Mouse (Mus musculus): ENCODE data around the gene Cklf. TPM values are rescaled to one million over a fixed set of nuclear protein-coding genes. Genes with fewer than 3 reads are reported as not detected.
"Not testable (repeated sequence)": the region's sequence is repeated elsewhere in the genome, so short reads cannot be mapped to it uniquely, and the experiment has no call there.

The Cklf gene
- polyA plus RNA-seq, 1 experiment, result 26.7 TPM

DNA sequence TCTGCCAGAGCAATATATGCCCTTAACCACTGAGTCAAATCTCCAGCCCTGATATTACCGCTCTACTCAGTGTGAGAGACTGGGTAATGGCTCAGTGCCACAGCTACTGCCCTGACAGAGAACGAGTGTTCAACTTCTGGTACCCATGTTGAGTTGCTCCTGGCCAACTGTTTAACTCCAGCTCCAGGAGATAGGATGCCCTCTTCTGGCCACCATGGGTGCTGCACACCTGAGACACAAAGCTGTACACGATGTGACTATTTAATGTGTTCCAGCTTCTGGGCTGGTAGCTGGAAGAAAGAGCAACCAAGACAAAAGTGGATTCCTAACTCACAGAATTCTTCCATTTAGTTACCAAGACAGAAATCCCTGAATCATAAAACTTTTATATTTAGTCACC, 2.4 kb downstream of the Cklf start:
- no peak for TF ChIP-seq POLR2A (IDR thresholded peaks at IDR 0.05; ENCODE audit: low read depth, low read length)
- TF ChIP-seq CTCF (IDR thresholded peaks at IDR 0.05; ENCODE audit: borderline replicate concordance, insufficient read depth, low read length), result no peak
- Histone ChIP-seq H3K4me3 (ENCODE audit: insufficient read depth, low read length) (no peak overlapping the region), H3K4me1 (ENCODE audit: control insufficient read depth, insufficient read depth, low read length) (no peaks in the 10 kb centered on the region), H3K27ac (ENCODE audit: insufficient read depth, low read length) (no peak overlapping the region)

- H3K4me3 ChIP-seq (ENCODE audit: insufficient read depth, low read length); H3K27ac ChIP-seq (ENCODE audit: insufficient read depth, low read length): not testable (repeated sequence)
Measured at GRCm38 (mm10) chr8:104261802-104262201, 11.1 kb downstream of the Cklf start.

DNA sequence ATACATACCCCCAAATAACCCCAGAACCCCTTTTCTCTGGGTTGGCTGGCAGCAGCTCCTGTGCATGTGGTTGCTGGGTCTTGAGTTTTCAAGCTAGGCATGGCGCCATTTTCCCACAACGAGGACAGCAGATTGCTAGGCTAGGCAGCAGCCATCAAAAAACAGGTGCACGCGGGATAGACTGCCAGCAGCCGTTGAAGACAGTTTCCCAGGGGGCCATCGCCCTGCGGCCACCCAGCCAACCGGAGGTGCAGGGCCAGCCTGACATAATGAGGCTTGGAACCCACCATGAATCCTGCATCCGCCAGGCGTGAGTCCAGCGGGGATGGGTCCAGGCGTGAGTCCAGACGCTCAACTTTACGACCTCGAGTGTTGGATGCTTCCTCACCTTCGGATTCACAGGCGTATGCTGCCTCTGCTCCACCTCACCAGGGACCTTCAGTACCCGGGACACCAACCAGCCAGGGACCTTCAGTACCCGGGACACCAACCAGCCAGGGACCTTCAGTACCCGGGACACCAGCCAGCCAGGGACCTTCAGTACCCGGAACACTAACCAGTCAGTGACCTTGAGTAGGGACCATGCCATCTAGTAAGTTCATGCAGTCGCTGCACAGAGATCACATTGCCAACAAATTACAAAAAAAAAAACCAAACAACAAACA, 13.7 kb downstream of the Cklf start:
- H3K27ac ChIP-seq (ENCODE audit: insufficient read depth, low read length); H3K4me3 ChIP-seq (ENCODE audit: insufficient read depth, low read length); H3K4me1 ChIP-seq (ENCODE audit: control insufficient read depth, insufficient read depth, low read length): not testable (repeated sequence)

More at GRCm38 (mm10) chr8:104261802-104262201, 11.1 kb downstream of the Cklf start:
- not testable (repeated sequence) for H3K4me1 ChIP-seq (ENCODE audit: control insufficient read depth, insufficient read depth, low read length)

DNA sequence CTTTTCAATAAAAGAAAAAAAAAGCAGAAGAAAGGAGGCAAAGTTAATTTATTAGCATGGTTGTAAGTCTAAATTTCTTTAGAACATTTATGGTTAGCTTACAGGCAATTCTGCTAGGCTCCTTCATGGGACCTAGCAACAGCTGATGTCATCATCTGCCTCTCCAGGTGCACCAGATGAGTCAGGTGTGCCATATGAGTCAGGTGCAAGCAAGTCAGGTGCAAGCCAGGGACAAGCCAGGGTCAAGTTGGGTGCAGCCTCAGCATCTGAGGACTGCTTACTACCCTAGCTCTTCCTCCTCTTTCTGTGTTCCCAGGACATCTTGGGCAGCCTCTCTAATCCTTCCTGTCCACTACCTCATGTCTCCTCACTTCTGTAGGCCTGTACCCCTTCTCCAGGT, 17.7 kb downstream of the Cklf start:
- no peaks in the 10 kb centered on the region for H3K4me1 ChIP-seq (ENCODE audit: control insufficient read depth, insufficient read depth, low read length)
- TF ChIP-seq POLR2A (IDR thresholded peaks at IDR 0.05; ENCODE audit: low read depth, low read length) (no peak), CTCF (IDR thresholded peaks at IDR 0.05; ENCODE audit: borderline replicate concordance, insufficient read depth, low read length) (no peak)
- H3K27ac ChIP-seq (ENCODE audit: insufficient read depth, low read length), result no peak overlapping the region

DNA sequence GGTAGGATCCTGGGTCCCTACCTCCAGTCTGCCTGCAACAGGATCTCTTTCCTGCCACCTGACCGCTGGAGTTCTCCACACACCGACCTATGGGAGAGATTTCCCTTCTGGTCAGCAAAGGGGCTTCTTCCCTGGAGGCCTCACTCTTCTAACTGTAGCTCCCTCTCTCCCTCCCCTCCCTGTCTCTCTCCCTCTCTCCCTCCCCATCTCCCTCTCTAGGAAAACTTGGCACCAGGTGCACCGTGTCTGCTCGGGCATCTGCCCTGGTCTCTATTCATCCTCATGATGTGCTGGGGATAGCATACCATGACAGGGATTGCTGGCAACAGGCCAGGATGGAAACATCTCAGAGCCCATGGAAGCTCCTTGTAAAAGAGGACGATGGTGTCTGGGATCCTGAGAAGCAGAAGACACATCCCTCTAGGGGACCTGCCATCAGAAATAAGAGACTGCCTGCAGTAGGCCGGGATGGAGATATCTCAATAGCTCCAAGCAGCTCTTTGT, 18.3 kb downstream of the Cklf start:
- Histone ChIP-seq H3K4me3 (ENCODE audit: insufficient read depth, low read length) (no peak overlapping the region), H3K27ac (ENCODE audit: insufficient read depth, low read length) (no peak overlapping the region), H3K4me1 (ENCODE audit: control insufficient read depth, insufficient read depth, low read length) (no peaks in the 10 kb centered on the region)
- TF ChIP-seq POLR2A (IDR thresholded peaks at IDR 0.05; ENCODE audit: low read depth, low read length) (no peak), CTCF (IDR thresholded peaks at IDR 0.05; ENCODE audit: borderline replicate concordance, insufficient read depth, low read length) (no peak)

More for the DNA sequence above, 17.7 kb downstream of the Cklf start:
- H3K4me3 ChIP-seq (ENCODE audit: insufficient read depth, low read length), result no peak overlapping the region

DNA sequence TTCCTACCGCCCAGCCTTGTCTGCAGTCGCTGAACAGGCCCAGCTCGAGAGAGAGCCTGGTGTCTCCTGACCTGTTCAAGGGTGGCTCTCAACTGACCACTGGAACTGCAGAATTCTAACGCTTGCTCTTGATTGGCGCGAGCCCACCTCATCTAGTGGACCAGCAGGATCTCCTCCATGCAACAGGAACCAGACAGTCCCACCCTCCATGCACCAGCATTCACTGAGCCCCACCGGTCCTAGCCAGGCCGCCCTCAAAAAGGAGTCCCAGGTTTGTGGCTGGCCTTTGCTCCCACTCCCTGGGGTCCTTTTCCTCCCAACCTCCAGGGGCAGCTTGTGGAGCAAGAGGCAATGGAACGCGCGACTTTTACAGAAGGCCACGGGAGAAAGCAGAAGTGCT, 42.4 kb downstream of the Cklf start, which contains the start of gene Cmtm2a:
TSS of gene Cmtm2a (minus strand) at position 101 of the 400 bp plus-strand sequence.
- H3K4me1 ChIP-seq (ENCODE audit: control insufficient read depth, insufficient read depth, low read length); H3K4me3 ChIP-seq (ENCODE audit: insufficient read depth, low read length); H3K27ac ChIP-seq (ENCODE audit: insufficient read depth, low read length): not testable (repeated sequence)

DNA sequence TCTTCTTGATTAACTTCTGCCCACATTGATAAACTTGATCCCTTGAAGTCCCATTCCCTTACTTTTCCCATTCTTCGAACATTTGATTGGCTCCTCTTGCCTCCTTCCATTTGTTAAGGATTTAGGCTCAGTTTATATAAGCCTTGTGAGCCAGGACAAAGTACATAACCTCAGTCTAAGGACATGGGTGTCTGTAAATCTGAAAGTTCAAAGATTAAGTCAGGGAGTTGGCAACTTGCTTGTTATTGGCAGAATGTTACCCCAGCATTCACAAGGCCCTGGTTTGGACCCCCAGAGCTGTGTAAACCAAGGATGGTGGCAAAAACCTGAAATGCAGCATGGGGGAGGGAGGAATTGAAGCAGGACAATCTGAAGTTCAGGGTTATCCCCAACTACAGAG, 43.7 kb downstream of the Cklf start:
- TF ChIP-seq CTCF (IDR thresholded peaks at IDR 0.05; ENCODE audit: borderline replicate concordance, insufficient read depth, low read length), result no peak
- no peak for TF ChIP-seq POLR2A (IDR thresholded peaks at IDR 0.05; ENCODE audit: low read depth, low read length)
- H3K27ac ChIP-seq (ENCODE audit: insufficient read depth, low read length), result no peak overlapping the region

GRCm38 (mm10) chr8:104301577-104301976, 50.9 kb downstream of the Cklf start:
- H3K4me3 ChIP-seq (ENCODE audit: insufficient read depth, low read length); H3K4me1 ChIP-seq (ENCODE audit: control insufficient read depth, insufficient read depth, low read length); H3K27ac ChIP-seq (ENCODE audit: insufficient read depth, low read length): not testable (repeated sequence)

More for the DNA sequence above, 43.7 kb downstream of the Cklf start:
- Histone ChIP-seq H3K4me1 (ENCODE audit: control insufficient read depth, insufficient read depth, low read length) (no peaks in the 10 kb centered on the region), H3K4me3 (ENCODE audit: insufficient read depth, low read length) (no peak overlapping the region)

- H3K4me1 ChIP-seq (ENCODE audit: control insufficient read depth, insufficient read depth, low read length); H3K27ac ChIP-seq (ENCODE audit: insufficient read depth, low read length); H3K4me3 ChIP-seq (ENCODE audit: insufficient read depth, low read length): not testable (repeated sequence)
Measured at GRCm38 (mm10) chr8:104302536-104302935, 51.9 kb downstream of the Cklf start.

- no peak overlapping the region for H3K27ac ChIP-seq (ENCODE audit: insufficient read depth, low read length)
- TF ChIP-seq POLR2A (IDR thresholded peaks at IDR 0.05; ENCODE audit: low read depth, low read length), result no peak
- no peak for TF ChIP-seq CTCF (IDR thresholded peaks at IDR 0.05; ENCODE audit: borderline replicate concordance, insufficient read depth, low read length)
- H3K4me1 ChIP-seq (ENCODE audit: control insufficient read depth, insufficient read depth, low read length), result no peaks in the 10 kb centered on the region
- no peak overlapping the region for H3K4me3 ChIP-seq (ENCODE audit: insufficient read depth, low read length)
Measured at GRCm38 (mm10) chr8:104304962-104305361, 54.3 kb downstream of the Cklf start.

- not testable (repeated sequence) for H3K27ac ChIP-seq (ENCODE audit: insufficient read depth, low read length); H3K4me3 ChIP-seq (ENCODE audit: insufficient read depth, low read length)
Measured at GRCm38 (mm10) chr8:104308341-104308740, 57.7 kb downstream of the Cklf start.

DNA sequence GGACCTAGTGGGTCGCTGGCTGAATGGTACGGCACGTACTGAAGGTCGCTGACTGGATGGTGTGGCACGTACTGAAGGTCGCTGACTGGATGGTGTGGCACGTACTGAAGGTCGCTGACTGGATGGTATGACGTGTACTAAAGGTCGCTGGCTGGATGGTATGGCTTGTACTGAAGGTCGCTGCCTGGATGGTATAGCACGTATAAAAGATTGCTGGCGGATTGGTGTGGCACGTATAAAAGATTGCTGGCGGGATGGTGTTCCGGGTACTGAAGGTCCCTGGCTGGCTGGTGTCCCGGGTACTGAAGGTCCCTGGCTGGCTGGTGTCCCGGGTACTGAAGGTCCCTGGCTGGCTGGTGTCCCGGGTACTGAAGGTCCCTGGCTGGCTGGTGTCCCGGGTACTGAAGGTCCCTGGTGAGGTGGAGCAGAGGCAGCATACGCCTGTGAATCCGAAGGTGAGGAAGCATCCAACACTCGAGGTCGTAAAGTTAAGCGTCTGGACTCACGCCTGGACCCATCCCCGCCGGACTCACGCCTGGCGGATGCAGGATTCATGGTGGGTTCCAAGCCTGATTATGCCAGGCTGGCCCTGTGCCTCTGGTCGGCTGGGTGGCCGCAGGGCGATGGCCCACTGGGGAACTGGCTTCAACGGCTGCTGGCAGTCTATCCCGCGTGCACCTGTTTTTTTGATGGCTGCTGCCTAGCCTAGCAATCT, 58.9 kb downstream of the Cklf start, which contains the start of the genes Gm45711 and Cmtm1:
TSS of gene Gm45711 (minus strand) at position 641 of the 715 bp plus-strand sequence.
TSS of gene Cmtm1 (minus strand) at position 705 of the 715 bp plus-strand sequence.
- H3K4me1 ChIP-seq (ENCODE audit: control insufficient read depth, insufficient read depth, low read length); H3K27ac ChIP-seq (ENCODE audit: insufficient read depth, low read length); H3K4me3 ChIP-seq (ENCODE audit: insufficient read depth, low read length): not testable (repeated sequence)

More at GRCm38 (mm10) chr8:104308341-104308740, 57.7 kb downstream of the Cklf start:
- not testable (repeated sequence) for H3K4me1 ChIP-seq (ENCODE audit: control insufficient read depth, insufficient read depth, low read length)

DNA sequence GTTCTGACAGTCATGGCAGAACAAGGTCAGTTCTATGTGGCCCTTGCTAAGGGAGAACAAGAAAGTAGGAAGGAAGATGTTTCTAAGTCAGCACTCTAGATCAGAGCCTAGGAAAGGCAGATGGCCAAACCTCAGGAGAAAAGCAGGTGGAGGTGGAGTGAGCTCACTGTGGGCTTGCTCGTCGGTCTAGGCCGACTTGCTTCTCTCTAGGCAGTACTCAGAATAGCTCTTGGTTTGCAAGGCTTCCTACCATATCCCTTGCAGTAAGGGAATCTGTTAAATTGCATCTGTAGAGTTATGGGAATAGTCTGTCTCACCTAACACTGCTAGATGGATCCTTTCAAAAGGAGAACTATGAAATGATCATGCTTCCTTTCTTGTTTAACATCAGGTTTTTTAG, 61.4 kb downstream of the Cklf start:
- not testable (repeated sequence) for H3K27ac ChIP-seq (ENCODE audit: insufficient read depth, low read length); H3K4me1 ChIP-seq (ENCODE audit: control insufficient read depth, insufficient read depth, low read length); H3K4me3 ChIP-seq (ENCODE audit: insufficient read depth, low read length)

Measured in embryonic fibroblast, embryonic 13.5 days (primary cell).